Mouse (Mus musculus) heart, postnatal 0 days (tissue): Measurements from ENCODE around the gene Cox14. TPM values are rescaled to one million over a fixed set of nuclear protein-coding genes. Genes with fewer than 3 reads are reported as not detected.
A peak's percentile ranks its signal among the peaks of the same experiment; 100 is the strongest.
"Not testable (repeated sequence)": the region's sequence is repeated elsewhere in the genome, so short reads cannot be mapped to it uniquely, and the experiment has no call there.

Experiments
- ATAC-seq: fragments of 200-750 bp; cut with Nextera tagmentation; 2 replicates; pipeline ENCODE4 v1.8.0; 2017; ENCODE audit warnings: low read depth, moderate number of reproducible peaks, moderate library complexity; ENCODE audit not compliant: insufficient read depth
- DNase-seq: peaks from one replicate; pipeline ENCODE4 v3.0.0-alpha.2; 2016; ENCODE audit warnings: low spot score
- H3K27ac ChIP-seq: fragments of 300-500 bp; sonication (generic); 2 replicates; pipeline ENCODE4 v1.5.1; 2014; ENCODE audit warnings: low read depth, mild to moderate bottlenecking
- H3K27me3 ChIP-seq: fragments of 300-500 bp; sonication (generic); 2 replicates; pipeline ENCODE4 v1.6.1; 2014; ENCODE audit warnings: low read length, mixed read lengths; ENCODE audit not compliant: control insufficient read depth, insufficient read depth
- H3K36me3 ChIP-seq: fragments of 300-500 bp; sonication (generic); replicated peaks from 2 replicates; pipeline ENCODE4 v1.6.1; 2014; ENCODE audit warnings: low read length, mixed read lengths; ENCODE audit not compliant: control insufficient read depth, insufficient read depth
- H3K4me1 ChIP-seq: fragments of 300-500 bp; sonication (generic); 2 replicates; pipeline ENCODE4 v1.6.1; 2014; ENCODE audit warnings: antibody characterized with exemption; ENCODE audit not compliant: control insufficient read depth, insufficient read depth
- H3K4me2 ChIP-seq: fragments of 300-500 bp; sonication (generic); 2 replicates; pipeline ENCODE4 v1.6.1; 2014; ENCODE audit warnings: low read depth, mild to moderate bottlenecking, low read length, moderate library complexity
- H3K4me3 ChIP-seq: fragments of 300-500 bp; sonication (generic); 2 replicates; pipeline ENCODE4 v1.5.1; 2014; ENCODE audit warnings: low read depth, low read length
- H3K9ac ChIP-seq: fragments of 300-500 bp; sonication (generic); replicated peaks from 2 replicates; pipeline ENCODE4 v1.6.1; 2014; ENCODE audit warnings: low read depth, low read length, mixed read lengths
- H3K9me3 ChIP-seq: fragments of 300-500 bp; sonication (generic); replicated peaks from 2 replicates; pipeline ENCODE4 v1.6.1; 2016; ENCODE audit warnings: low read length; ENCODE audit not compliant: control insufficient read depth
- CTCF ChIP-seq: IDR thresholded peaks from 2 replicates; pipeline ENCODE4 v1.5.1; 2016; ENCODE audit warnings: antibody characterized with exemption, control low read depth, low read depth
- EP300 ChIP-seq: IDR thresholded peaks from 2 replicates; pipeline ENCODE4 v1.6.1; 2016; ENCODE audit warnings: antibody characterized with exemption, low read depth
- WGBS: fragments of 180-500 bp; shearing (Covaris S2); extraction: QIAGEN DNeasy Blood & Tissue Kit; methylation state at CpG from one replicate; pipeline ENCODE4 v1.1.7; 2014; 5-methylcytosine and 5-hydroxymethylcytosine counted together
- polyA plus RNA-seq: library from polyadenylated mRNA; unstranded; fragments of >200 nt; fragmentation: Nextera tagmentation; extraction: Ambion mirVana; gene quantifications from 2 replicates; pipeline ENCODE4 v1.2.1, GENCODE M21; 2015
- total RNA-seq: library from RNA; depleted of rRNA; stranded (reverse); fragments of >200 nt; gene quantifications from 2 replicates; pipeline ENCODE4 v1.2.3, GENCODE M21; 2014; ENCODE audit warnings: low replicate concordance

Cox14 gene
- total and polyA plus RNA-seq, 2 experiments from 2014 or later, result 195 to 341 TPM

- H3K9ac ChIP-seq, result peak overlapping the region; percentile 56
- no peaks in the 10 kb centered on the region for H3K9me3 ChIP-seq
- H3K27ac ChIP-seq, result peak overlapping the region; percentile 98
- no peaks in the 10 kb centered on the region for H3K27me3 ChIP-seq
- DNase-seq (peak; percentile 94), ATAC-seq (peak; percentile 47)
- peak; percentile 65 for TF ChIP-seq CTCF
- peak; percentile 85; the same call in 1 of the 2 replicates for TF ChIP-seq EP300
- H3K36me3 ChIP-seq, result peaks cover 19% of the 10 kb centered on the region
- H3K4me3 ChIP-seq, result peak overlapping the region; percentile 79
- 2% methylated on average over 16 of the region's 16 CpGs for WGBS
- H3K4me2 ChIP-seq, result peak overlapping the region; percentile 63
- H3K4me1 ChIP-seq, result peaks cover 32% of the 10 kb centered on the region
Observed at GRCm38 (mm10) chr15:99724292-99725021, 961 bp upstream of the Cox14 start.

- TF ChIP-seq CTCF (no peak), EP300 (no peak)
- ATAC-seq, result no peak
Observed at GRCm38 (mm10) chr15:99726549-99726948, 1.1 kb downstream of the Cox14 start.

GRCm38 (mm10) chr15:99727039-99727438 lies 1.6 kb downstream of the Cox14 start:
- H3K4me2 ChIP-seq, result not testable (repeated sequence)
- WGBS, result 88% methylated on average over 4 of the region's 5 CpGs

More at GRCm38 (mm10) chr15:99726549-99726948, 1.1 kb downstream of the Cox14 start:
- peaks cover 32% of the 10 kb centered on the region for H3K4me1 ChIP-seq
- DNase-seq, result no peak
- WGBS, result 44% methylated on average over 2 of the region's 2 CpGs
- no peaks in the 10 kb centered on the region for H3K9me3 ChIP-seq
- H3K4me2 ChIP-seq, result peak overlapping the region; percentile 63
- peak overlapping the region; percentile 94 for H3K9ac ChIP-seq
- no peak overlapping the region for H3K27ac ChIP-seq
- peaks cover 19% of the 10 kb centered on the region for H3K36me3 ChIP-seq
- H3K27me3 ChIP-seq, result no peaks in the 10 kb centered on the region
- peak overlapping the region; percentile 79 for H3K4me3 ChIP-seq

GRCm38 (mm10) chr15:99727525-99727924 lies 2.1 kb downstream of the Cox14 start:
- Histone ChIP-seq H3K9ac (no peak overlapping the region), H3K4me1 (peaks cover 29% of the 10 kb centered on the region), H3K27me3 (no peaks in the 10 kb centered on the region), H3K4me2 (no peak overlapping the region), H3K36me3 (peaks cover 26% of the 10 kb centered on the region), H3K4me3 (no peak overlapping the region), H3K9me3 (no peaks in the 10 kb centered on the region), H3K27ac (no peak overlapping the region)
- TF ChIP-seq EP300, result no peak
- TF ChIP-seq CTCF, result no peak
- 95% methylated on average over 12 of the region's 12 CpGs for WGBS
- DNase-seq, result no peak
- no peak for ATAC-seq

More at GRCm38 (mm10) chr15:99727039-99727438, 1.6 kb downstream of the Cox14 start:
- peaks cover 32% of the 10 kb centered on the region for H3K4me1 ChIP-seq
- H3K9ac ChIP-seq, ATAC-seq, H3K27ac ChIP-seq, H3K27me3 ChIP-seq, H3K9me3 ChIP-seq, DNase-seq, H3K4me3 ChIP-seq: not testable (repeated sequence)
- peaks cover 23% of the 10 kb centered on the region for H3K36me3 ChIP-seq

- Histone ChIP-seq H3K36me3 (peaks cover 26% of the 10 kb centered on the region), H3K9me3 (no peaks in the 10 kb centered on the region), H3K4me1 (peaks cover 22% of the 10 kb centered on the region), H3K27me3 (no peaks in the 10 kb centered on the region), H3K4me3 (no peak overlapping the region), H3K27ac (no peak overlapping the region), H3K9ac (no peak overlapping the region), H3K4me2 (no peak overlapping the region)
- TF ChIP-seq CTCF (no peak), EP300 (no peak)
- DNase-seq (no peak), ATAC-seq (no peak)
- 92% methylated on average over 5 of the region's 5 CpGs for WGBS
Observed at GRCm38 (mm10) chr15:99728211-99728610, 2.8 kb downstream of the Cox14 start.
